Mouse (Mus musculus): Measurements from ENCODE around the gene Olfr1381. TPM values are rescaled to one million over a fixed set of nuclear protein-coding genes. Genes with fewer than 3 reads are reported as not detected.
"Not testable (repeated sequence)": the region's sequence is repeated elsewhere in the genome, so short reads cannot be mapped to it uniquely, and the experiment has no call there.

The Olfr1381 gene
- polyA plus RNA-seq (2014; fragmentation: Nextera tagmentation; extraction: Ambion mirVana) = not detected in 2 replicates

DNA sequence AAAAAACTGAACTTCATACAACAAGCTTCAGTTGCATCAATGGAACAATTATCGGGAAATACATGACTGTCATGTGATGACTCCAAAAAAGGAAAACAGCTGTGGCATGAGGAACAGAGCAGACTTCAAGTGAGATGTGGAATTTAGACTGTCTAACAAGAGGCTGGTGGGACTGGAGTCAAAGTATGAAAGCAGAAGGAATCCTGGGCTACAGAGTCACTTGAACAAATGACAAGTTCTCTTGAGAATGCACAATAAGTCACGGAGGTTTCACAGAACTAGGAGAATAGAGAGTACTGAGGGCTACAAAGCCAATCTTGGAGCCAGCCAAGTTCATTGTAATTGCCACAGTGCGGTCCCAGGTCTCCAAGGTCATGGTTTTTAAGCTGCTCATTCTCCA is at the start of gene Olfr1381:
Gene Olfr1381, plus strand, starts transcription at position 301 of the 400 bp plus-strand sequence.
- whole genome bisulfite sequencing = 48% methylated on average over 3 of the region's 3 CpGs
- not testable (repeated sequence) for ATAC-seq (ENCODE audit: low FRiP score); DNase-seq (ENCODE audit: low spot score)

DNA sequence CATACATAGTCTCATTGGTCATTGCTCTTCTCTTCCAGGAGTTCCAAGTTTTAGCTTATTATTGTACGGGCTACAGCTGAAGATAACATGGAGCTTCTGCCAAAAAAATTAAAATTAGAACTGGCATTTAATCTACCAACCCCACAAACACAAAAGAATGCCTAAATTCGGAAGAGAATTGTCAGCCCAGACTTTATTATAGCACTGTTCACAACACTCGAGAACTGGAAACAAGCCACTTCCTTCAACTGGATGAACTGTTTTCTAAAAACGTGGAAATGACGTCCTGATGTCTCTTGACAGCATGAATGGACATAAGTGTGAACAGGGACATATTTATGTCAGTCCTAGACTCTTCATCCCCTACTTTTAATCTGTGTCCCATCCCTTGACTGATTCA is 25.2 kb upstream of the Olfr1381 start:
- H3K4me1 ChIP-seq (replicated peaks; ENCODE audit: control insufficient read depth, insufficient read depth, low read length) = no peaks in the 10 kb centered on the region
- no peaks in the 10 kb centered on the region for H3K27me3 ChIP-seq (ENCODE audit: control insufficient read depth, insufficient read depth, low read length)
- no peak overlapping the region for H3K9ac ChIP-seq
- no peak overlapping the region for H3K4me2 ChIP-seq (replicated peaks)
- no peaks in the 10 kb centered on the region for H3K36me3 ChIP-seq (replicated peaks; ENCODE audit: control insufficient read depth, insufficient read depth)
- no peaks in the 10 kb centered on the region for H3K9me3 ChIP-seq (ENCODE audit: control insufficient read depth, low read length)
- 88% methylated on average over 5 of the region's 5 CpGs for WGBS
- DNase-seq (ENCODE audit: low spot score) (no peak), ATAC-seq (ENCODE audit: low FRiP score) (no peak)
- no peak overlapping the region for H3K27ac ChIP-seq
- H3K4me3 ChIP-seq (replicated peaks; ENCODE audit: low read length) = no peak overlapping the region

More for the DNA sequence above, at the start of gene Olfr1381:
- not testable (repeated sequence) for H3K9me3 ChIP-seq (ENCODE audit: control insufficient read depth, low read length); H3K4me1 ChIP-seq (replicated peaks; ENCODE audit: control insufficient read depth, insufficient read depth, low read length); H3K36me3 ChIP-seq (replicated peaks; ENCODE audit: control insufficient read depth, insufficient read depth); H3K4me3 ChIP-seq (replicated peaks; ENCODE audit: low read length); H3K27me3 ChIP-seq (ENCODE audit: control insufficient read depth, insufficient read depth, low read length); H3K9ac ChIP-seq; H3K27ac ChIP-seq; H3K4me2 ChIP-seq (replicated peaks)

DNA sequence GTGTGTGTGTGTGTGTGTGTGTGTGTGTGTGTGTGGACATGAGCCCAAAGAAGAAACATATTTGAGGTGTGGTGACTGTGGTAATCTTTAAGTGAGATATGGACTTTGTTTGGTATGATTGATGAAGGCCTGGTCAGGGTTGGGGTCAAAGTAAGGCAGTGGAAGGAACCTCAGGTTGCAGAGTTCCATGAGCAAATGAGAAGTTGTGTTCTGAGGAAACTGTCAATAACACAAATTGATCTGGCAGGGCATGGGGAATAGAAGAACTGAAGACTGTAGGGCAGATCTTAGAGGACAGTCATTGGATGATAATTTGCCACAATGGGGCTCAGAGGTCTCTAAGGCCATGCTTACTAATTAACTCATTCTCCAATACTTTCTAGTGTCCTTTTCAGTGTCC is 23.9 kb upstream of the Olfr1381 start, which contains the start of gene Olfr1383:
Gene Olfr1383, plus strand, starts transcription at position 301 of the 400 bp plus-strand sequence.
- Histone ChIP-seq H3K27ac (no peak within 1 kb of the TSS), H3K9ac (no peak within 1 kb of the TSS), H3K4me1 (replicated peaks; ENCODE audit: control insufficient read depth, insufficient read depth, low read length) (no peaks in the 10 kb centered on the region), H3K4me3 (replicated peaks; ENCODE audit: low read length) (no peak within 1 kb of the TSS), H3K27me3 (ENCODE audit: control insufficient read depth, insufficient read depth, low read length) (no peaks in the 10 kb centered on the region), H3K9me3 (ENCODE audit: control insufficient read depth, low read length) (no peaks in the 10 kb centered on the region), H3K36me3 (replicated peaks; ENCODE audit: control insufficient read depth, insufficient read depth) (no peaks in the 10 kb centered on the region), H3K4me2 (replicated peaks) (no peak within 1 kb of the TSS)
- no peak for ATAC-seq (ENCODE audit: low FRiP score)
- DNase-seq (ENCODE audit: low spot score) = no peak

DNA sequence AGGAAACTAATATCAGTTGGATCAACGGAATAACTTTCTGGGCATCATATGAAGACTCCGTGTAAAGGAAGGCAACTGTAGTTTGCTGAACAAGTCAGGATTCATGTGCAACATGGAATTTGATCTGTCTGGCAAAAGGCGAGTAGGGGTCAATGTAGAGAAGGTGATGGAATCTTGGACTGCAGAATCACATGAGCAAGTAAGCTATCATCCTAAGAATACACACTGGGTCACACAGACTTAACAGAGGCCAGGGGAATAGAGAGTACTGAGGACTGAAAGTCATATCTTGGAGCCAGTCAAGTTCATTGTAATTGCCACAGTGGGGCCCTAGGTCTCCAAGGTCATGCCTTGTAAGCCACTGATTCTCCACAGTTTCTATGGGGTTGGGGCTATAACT is 15.3 kb upstream of the Olfr1381 start, which contains the start of gene Olfr1382:
Gene Olfr1382, plus strand, starts transcription at position 301 of the 400 bp plus-strand sequence.
- no peak within 1 kb of the TSS for H3K4me3 ChIP-seq (replicated peaks; ENCODE audit: low read length)
- ATAC-seq (ENCODE audit: low FRiP score) (no peak), DNase-seq (ENCODE audit: low spot score) (no peak)
- 82% methylated on average over 3 of the region's 3 CpGs for WGBS
- no peak within 1 kb of the TSS for H3K4me2 ChIP-seq (replicated peaks)
- no peaks in the 10 kb centered on the region for H3K9me3 ChIP-seq (ENCODE audit: control insufficient read depth, low read length)
- no peak within 1 kb of the TSS for H3K27ac ChIP-seq
- no peaks in the 10 kb centered on the region for H3K36me3 ChIP-seq (replicated peaks; ENCODE audit: control insufficient read depth, insufficient read depth)
- H3K27me3 ChIP-seq (ENCODE audit: control insufficient read depth, insufficient read depth, low read length) = no peaks in the 10 kb centered on the region
- no peaks in the 10 kb centered on the region for H3K4me1 ChIP-seq (replicated peaks; ENCODE audit: control insufficient read depth, insufficient read depth, low read length)
- H3K9ac ChIP-seq = no peak within 1 kb of the TSS

DNA sequence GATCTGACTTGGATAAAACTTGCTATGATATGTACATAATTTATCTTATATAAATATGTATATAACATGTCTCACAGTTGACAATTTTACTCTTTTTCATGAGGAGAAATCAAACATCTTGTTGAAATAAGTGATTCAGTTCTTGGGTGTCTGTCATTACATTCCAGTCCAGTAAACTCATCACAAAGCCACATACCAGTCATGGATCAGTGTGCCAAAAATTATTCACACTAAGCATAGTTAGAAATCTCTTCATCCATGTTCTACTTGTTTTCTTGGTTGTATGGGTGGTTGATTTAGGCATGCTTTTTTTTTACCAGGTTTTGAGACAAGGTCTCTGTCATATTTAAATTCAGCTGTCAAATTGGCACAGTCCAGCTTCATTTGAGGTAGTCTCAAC is 10.5 kb upstream of the Olfr1381 start:
- Histone ChIP-seq H3K4me2 (replicated peaks) (no peak overlapping the region), H3K36me3 (replicated peaks; ENCODE audit: control insufficient read depth, insufficient read depth) (no peaks in the 10 kb centered on the region), H3K27ac (no peak overlapping the region), H3K9me3 (ENCODE audit: control insufficient read depth, low read length) (no peaks in the 10 kb centered on the region), H3K4me3 (replicated peaks; ENCODE audit: low read length) (no peak overlapping the region), H3K9ac (no peak overlapping the region), H3K27me3 (ENCODE audit: control insufficient read depth, insufficient read depth, low read length) (no peaks in the 10 kb centered on the region), H3K4me1 (replicated peaks; ENCODE audit: control insufficient read depth, insufficient read depth, low read length) (no peaks in the 10 kb centered on the region)
- ATAC-seq (ENCODE audit: low FRiP score) (no peak), DNase-seq (ENCODE audit: low spot score) (no peak)

DNA sequence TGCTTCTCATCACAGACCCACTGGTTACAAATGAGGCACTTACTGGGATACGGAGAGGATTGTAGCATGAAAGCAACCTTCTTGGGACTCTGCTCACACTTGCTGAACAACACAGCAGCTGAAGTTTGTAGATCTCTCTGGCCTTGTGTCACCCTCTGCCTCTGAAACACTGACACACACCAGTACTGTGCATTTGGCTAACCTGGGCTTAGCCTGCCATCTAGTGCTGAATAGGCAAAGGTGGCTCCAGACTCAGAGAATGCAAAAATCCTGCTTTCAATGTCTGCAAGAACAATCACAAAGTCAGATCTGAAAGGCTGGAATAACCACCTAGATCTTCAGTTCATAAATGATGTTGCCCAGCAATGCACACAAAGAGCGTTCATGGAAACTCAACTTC is 6.6 kb upstream of the Olfr1381 start:
- peak; percentile 74; the same call in 1 of the 2 replicates for ATAC-seq (ENCODE audit: low FRiP score)
- not testable (repeated sequence) for H3K4me1 ChIP-seq (replicated peaks; ENCODE audit: control insufficient read depth, insufficient read depth, low read length); H3K36me3 ChIP-seq (replicated peaks; ENCODE audit: control insufficient read depth, insufficient read depth); H3K4me3 ChIP-seq (replicated peaks; ENCODE audit: low read length); H3K9me3 ChIP-seq (ENCODE audit: control insufficient read depth, low read length); H3K9ac ChIP-seq; H3K27me3 ChIP-seq (ENCODE audit: control insufficient read depth, insufficient read depth, low read length); H3K4me2 ChIP-seq (replicated peaks); H3K27ac ChIP-seq
- WGBS = 89% methylated on average over 2 of the region's 2 CpGs
- DNase-seq (ENCODE audit: low spot score) = peak; percentile 32

DNA sequence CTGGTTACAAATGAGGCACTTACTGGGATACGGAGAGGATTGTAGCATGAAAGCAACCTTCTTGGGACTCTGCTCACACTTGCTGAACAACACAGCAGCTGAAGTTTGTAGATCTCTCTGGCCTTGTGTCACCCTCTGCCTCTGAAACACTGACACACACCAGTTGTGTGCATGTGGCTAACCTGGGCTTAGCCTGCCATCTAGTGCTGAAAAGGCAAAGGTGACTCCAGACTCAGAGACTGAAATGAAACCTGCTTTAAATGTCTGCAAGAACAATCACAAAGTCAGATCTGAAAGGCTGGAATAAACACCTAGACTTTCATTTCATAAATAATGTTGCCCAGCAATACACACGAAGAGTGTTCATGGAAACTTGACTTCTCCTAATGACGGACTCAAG is 10.8 kb downstream of the Olfr1381 start:
- not testable (repeated sequence) for H3K4me1 ChIP-seq (replicated peaks; ENCODE audit: control insufficient read depth, insufficient read depth, low read length); DNase-seq (ENCODE audit: low spot score); H3K36me3 ChIP-seq (replicated peaks; ENCODE audit: control insufficient read depth, insufficient read depth); H3K27me3 ChIP-seq (ENCODE audit: control insufficient read depth, insufficient read depth, low read length); H3K9me3 ChIP-seq (ENCODE audit: control insufficient read depth, low read length); H3K4me3 ChIP-seq (replicated peaks; ENCODE audit: low read length); ATAC-seq (ENCODE audit: low FRiP score); H3K27ac ChIP-seq; H3K9ac ChIP-seq; H3K4me2 ChIP-seq (replicated peaks)
- 78% methylated on average over 3 of the region's 3 CpGs for WGBS

DNA sequence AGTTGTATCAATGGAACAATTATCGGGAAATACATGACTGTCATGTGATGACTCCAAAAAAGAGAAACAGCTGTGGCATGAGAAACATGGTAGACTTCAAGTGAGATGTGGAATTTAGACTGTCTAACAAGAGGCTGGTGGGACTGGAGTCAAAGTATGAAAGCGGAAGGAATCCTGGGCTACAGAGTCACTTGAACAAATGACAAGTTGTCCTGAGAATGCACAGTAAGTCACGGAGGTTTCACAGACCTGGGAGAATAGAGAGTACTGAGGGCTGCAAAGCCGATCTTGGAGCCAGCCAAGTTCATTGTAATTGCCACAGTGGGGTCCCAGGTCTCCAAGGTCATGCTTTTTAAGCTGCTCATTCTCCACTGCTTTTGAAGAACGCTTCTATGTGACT is 13.3 kb downstream of the Olfr1381 start, which contains the start of gene Olfr1380:
Gene Olfr1380, plus strand, starts transcription at position 301 of the 400 bp plus-strand sequence.
- H3K36me3 ChIP-seq (replicated peaks; ENCODE audit: control insufficient read depth, insufficient read depth); H3K27ac ChIP-seq; ATAC-seq (ENCODE audit: low FRiP score); H3K4me1 ChIP-seq (replicated peaks; ENCODE audit: control insufficient read depth, insufficient read depth, low read length); DNase-seq (ENCODE audit: low spot score); H3K27me3 ChIP-seq (ENCODE audit: control insufficient read depth, insufficient read depth, low read length); H3K9ac ChIP-seq; H3K9me3 ChIP-seq (ENCODE audit: control insufficient read depth, low read length); H3K4me2 ChIP-seq (replicated peaks); H3K4me3 ChIP-seq (replicated peaks; ENCODE audit: low read length): not testable (repeated sequence)
- 52% methylated on average over 5 of the region's 5 CpGs for WGBS

DNA sequence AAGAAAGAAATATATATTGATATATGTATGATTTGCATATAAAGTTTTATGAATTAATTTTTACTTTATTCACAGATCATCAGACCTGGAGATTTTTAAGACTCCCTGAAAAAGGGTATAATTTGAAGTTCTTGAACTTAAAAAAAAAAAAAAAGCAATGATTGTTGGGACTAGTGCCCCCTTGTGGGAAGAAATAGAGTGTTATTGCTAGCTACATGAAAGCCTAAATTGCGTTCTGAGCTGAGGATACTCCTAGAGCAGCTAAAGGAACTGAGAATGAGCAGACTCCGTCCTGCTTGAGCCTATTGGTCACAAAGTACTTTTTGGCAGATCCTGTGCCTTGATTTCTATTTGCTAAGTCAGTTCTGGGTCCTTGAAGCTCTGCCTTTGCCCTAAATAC is 31.8 kb downstream of the Olfr1381 start:
- DNase-seq (ENCODE audit: low spot score); ATAC-seq (ENCODE audit: low FRiP score); H3K9me3 ChIP-seq (ENCODE audit: control insufficient read depth, low read length); H3K9ac ChIP-seq; H3K36me3 ChIP-seq (replicated peaks; ENCODE audit: control insufficient read depth, insufficient read depth); H3K4me3 ChIP-seq (replicated peaks; ENCODE audit: low read length); H3K4me2 ChIP-seq (replicated peaks); H3K27ac ChIP-seq; H3K27me3 ChIP-seq (ENCODE audit: control insufficient read depth, insufficient read depth, low read length); H3K4me1 ChIP-seq (replicated peaks; ENCODE audit: control insufficient read depth, insufficient read depth, low read length): not testable (repeated sequence)
- 45% methylated on average over 2 of the region's 2 CpGs for WGBS

DNA sequence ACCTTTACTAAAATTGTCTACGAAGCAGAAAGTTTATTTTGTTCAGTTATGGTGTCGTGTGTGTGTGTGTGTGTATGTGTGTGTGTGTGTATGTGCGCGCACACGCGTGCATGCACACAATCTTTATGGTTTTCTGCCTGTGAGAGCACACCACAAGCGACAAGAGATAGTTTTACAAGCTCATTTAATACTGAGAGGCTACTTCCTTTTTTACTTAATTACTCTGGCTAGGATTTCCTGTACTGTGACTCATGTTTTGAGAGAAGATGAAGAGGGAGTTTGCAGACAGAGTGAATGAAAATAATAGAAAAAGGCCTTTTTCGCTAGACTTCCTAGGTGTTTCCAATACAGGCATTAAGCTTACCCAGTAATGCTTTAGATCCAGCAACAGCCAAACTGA is 37.2 kb downstream of the Olfr1381 start:
- ATAC-seq (ENCODE audit: low FRiP score); H3K4me2 ChIP-seq (replicated peaks); H3K9me3 ChIP-seq (ENCODE audit: control insufficient read depth, low read length); H3K9ac ChIP-seq; H3K4me3 ChIP-seq (replicated peaks; ENCODE audit: low read length); H3K4me1 ChIP-seq (replicated peaks; ENCODE audit: control insufficient read depth, insufficient read depth, low read length); H3K27me3 ChIP-seq (ENCODE audit: control insufficient read depth, insufficient read depth, low read length); DNase-seq (ENCODE audit: low spot score); H3K27ac ChIP-seq; H3K36me3 ChIP-seq (replicated peaks; ENCODE audit: control insufficient read depth, insufficient read depth): not testable (repeated sequence)
- WGBS = 88% methylated on average over 8 of the region's 8 CpGs

Measured in hindbrain, embryonic 14.5 days (tissue).